Mouse (Mus musculus): ENCODE measurements around the gene Eif4g3. TPM values are rescaled to one million over a fixed set of nuclear protein-coding genes. Genes with fewer than 3 reads are reported as not detected.

The Eif4g3 gene
- polyA plus RNA-seq (2015; fragmentation: Nextera tagmentation; extraction: Ambion mirVana): 7.3 and 7.9 TPM in 2 replicates

DNA sequence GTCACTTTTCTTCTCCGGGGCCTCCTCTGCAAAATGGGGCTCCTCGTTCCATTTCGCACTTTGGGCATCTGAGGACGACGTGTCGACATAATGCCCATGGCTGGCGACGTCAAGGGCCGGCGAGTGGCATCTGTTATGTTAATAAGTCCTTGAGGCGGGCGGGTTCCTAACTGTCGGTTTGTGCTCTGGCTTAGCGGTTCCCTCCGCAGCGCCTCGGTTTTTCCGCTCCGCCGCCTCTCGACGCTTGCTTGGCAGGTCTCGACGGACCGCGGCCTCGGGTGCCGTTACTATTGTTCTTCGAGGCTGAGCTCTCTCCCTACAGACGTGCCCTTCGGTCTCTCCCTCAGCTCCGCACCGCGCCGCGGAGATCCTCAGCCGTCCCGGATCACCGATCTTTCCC, at the start of gene Eif4g3:
Eif4g3 (plus strand) TSS at position 133 of the 400 bp plus-strand sequence.
- Histone ChIP-seq H3K4me1 (replicated peaks) (peaks cover 41% of the 10 kb centered on the region), H3K27ac (peak within 1 kb of the TSS; percentile 84), H3K36me3 (peaks cover 6% of the 10 kb centered on the region), H3K4me3 (replicated peaks) (peak within 1 kb of the TSS; percentile 79), H3K9ac (peak within 1 kb of the TSS; percentile 93), H3K4me2 (peak within 1 kb of the TSS; percentile 91), H3K27me3 (peaks cover 37% of the 10 kb centered on the region), H3K9me3 (replicated peaks) (no peaks in the 10 kb centered on the region)
- peak; percentile 66 for ATAC-seq (ENCODE audit: low read depth)
- no peak for DNase-seq
- WGBS (ENCODE audit: insufficient replicate concordance): 4% methylated on average over 39 of the region's 39 CpGs

DNA sequence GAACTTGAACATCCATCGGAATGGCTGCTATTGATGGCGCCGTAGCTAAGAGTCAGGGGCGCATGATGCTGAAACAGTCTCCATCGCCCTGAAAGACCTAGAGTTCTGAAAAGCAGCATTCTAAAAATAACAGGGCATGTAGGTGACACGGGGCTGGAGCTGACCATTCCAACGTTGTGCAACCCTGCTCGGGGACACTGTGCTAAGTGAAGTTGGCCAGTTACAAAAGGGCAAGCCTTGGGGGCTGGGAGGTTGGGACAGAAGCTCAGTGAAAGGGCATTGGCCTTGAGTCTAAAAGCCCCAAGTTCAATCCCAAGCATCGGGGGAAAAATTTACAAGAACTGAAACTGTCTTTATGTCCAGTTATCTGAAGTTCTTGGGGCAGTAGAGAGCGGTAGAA, 49.3 kb upstream of the Eif4g3 start:
- peak; percentile 44; the same call in 1 of the 2 replicates for ATAC-seq (ENCODE audit: low read depth)
- no peak overlapping the region for H3K4me2 ChIP-seq
- no peaks in the 10 kb centered on the region for H3K9me3 ChIP-seq (replicated peaks)
- DNase-seq: no peak
- WGBS (ENCODE audit: insufficient replicate concordance): 74% methylated on average over 10 of the region's 10 CpGs
- peaks cover 22% of the 10 kb centered on the region for H3K4me1 ChIP-seq (replicated peaks)
- no peaks in the 10 kb centered on the region for H3K27me3 ChIP-seq
- peak overlapping the region; percentile 50 for H3K27ac ChIP-seq
- H3K4me3 ChIP-seq (replicated peaks): no peak overlapping the region
- no peak overlapping the region for H3K9ac ChIP-seq
- peaks cover 53% of the 10 kb centered on the region for H3K36me3 ChIP-seq

- no peaks in the 10 kb centered on the region for H3K9me3 ChIP-seq (replicated peaks)
- no peak overlapping the region for H3K27ac ChIP-seq
- peaks cover 22% of the 10 kb centered on the region; the same call in 1 of the 2 replicates for H3K4me1 ChIP-seq (replicated peaks)
- DNase-seq (no peak), ATAC-seq (ENCODE audit: low read depth) (no peak)
- peaks cover 53% of the 10 kb centered on the region for H3K36me3 ChIP-seq
- no peak overlapping the region for H3K4me3 ChIP-seq (replicated peaks)
- no peak overlapping the region for H3K9ac ChIP-seq
- WGBS (ENCODE audit: insufficient replicate concordance): 61% methylated on average over 4 of the region's 4 CpGs
- no peaks in the 10 kb centered on the region for H3K27me3 ChIP-seq
- no peak overlapping the region for H3K4me2 ChIP-seq
These were observed 47.4 kb upstream of the Eif4g3 start for GRCm38 (mm10) chr4:137945376-137945775.

DNA sequence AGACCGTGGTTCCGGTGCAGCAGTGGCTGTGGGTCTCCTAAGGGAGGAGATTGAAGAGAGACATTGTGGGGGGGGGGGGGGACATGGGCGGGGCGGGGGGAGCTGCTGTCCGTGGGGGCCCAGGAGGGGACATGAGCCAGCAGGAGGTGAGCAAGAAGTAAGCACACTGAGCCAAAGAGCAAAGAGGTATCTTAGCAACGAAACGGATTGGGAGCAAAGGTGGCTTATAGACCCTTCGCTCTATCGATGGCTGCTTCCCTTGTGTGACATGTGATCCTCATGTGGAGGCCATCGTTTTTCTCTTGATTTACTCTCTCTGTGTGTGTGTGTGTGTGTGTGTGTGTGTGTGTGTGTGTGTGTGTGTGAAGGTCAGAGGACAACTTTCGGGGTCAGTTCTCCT, 46.4 kb upstream of the Eif4g3 start:
- 73% methylated on average over 11 of the region's 11 CpGs for WGBS (ENCODE audit: insufficient replicate concordance)

GRCm38 (mm10) chr4:137952840-137953239, 40.0 kb upstream of the Eif4g3 start:
- Histone ChIP-seq H3K36me3 (peaks cover 57% of the 10 kb centered on the region), H3K27me3 (no peaks in the 10 kb centered on the region), H3K4me3 (replicated peaks) (no peak overlapping the region), H3K9me3 (replicated peaks) (no peaks in the 10 kb centered on the region), H3K27ac (no peak overlapping the region), H3K4me1 (replicated peaks) (peaks cover 28% of the 10 kb centered on the region), H3K9ac (no peak overlapping the region), H3K4me2 (no peak overlapping the region)
- DNase-seq: peak; percentile 56
- ATAC-seq (ENCODE audit: low read depth): no peak
- WGBS (ENCODE audit: insufficient replicate concordance): 42% methylated on average over 4 of the region's 4 CpGs

More for the DNA sequence above, 46.4 kb upstream of the Eif4g3 start:
- DNase-seq: no peak
- peaks cover 22% of the 10 kb centered on the region; the same call in 1 of the 2 replicates for H3K4me1 ChIP-seq (replicated peaks)
- H3K9ac ChIP-seq: no peak overlapping the region
- H3K27me3 ChIP-seq: no peaks in the 10 kb centered on the region
- H3K4me3 ChIP-seq (replicated peaks): no peak overlapping the region
- H3K9me3 ChIP-seq (replicated peaks): no peaks in the 10 kb centered on the region
- no peak for ATAC-seq (ENCODE audit: low read depth)
- H3K27ac ChIP-seq: no peak overlapping the region
- H3K36me3 ChIP-seq: peaks cover 52% of the 10 kb centered on the region
- H3K4me2 ChIP-seq: no peak overlapping the region

- peaks cover 61% of the 10 kb centered on the region for H3K36me3 ChIP-seq
- no peaks in the 10 kb centered on the region for H3K9me3 ChIP-seq (replicated peaks)
- DNase-seq (no peak), ATAC-seq (ENCODE audit: low read depth) (no peak)
- no peak overlapping the region for H3K9ac ChIP-seq
- H3K4me2 ChIP-seq: no peak overlapping the region
- no peaks in the 10 kb centered on the region for H3K27me3 ChIP-seq
- WGBS (ENCODE audit: insufficient replicate concordance): 56% methylated on average over 2 of the region's 2 CpGs
- peaks cover 28% of the 10 kb centered on the region for H3K4me1 ChIP-seq (replicated peaks)
- H3K27ac ChIP-seq: 0 out of 2 replicates have a peak overlapping the region, but pooled peaks have one; percentile 13
- H3K4me3 ChIP-seq (replicated peaks): no peak overlapping the region
These were observed 38.6 kb upstream of the Eif4g3 start for GRCm38 (mm10) chr4:137954184-137954583.

DNA sequence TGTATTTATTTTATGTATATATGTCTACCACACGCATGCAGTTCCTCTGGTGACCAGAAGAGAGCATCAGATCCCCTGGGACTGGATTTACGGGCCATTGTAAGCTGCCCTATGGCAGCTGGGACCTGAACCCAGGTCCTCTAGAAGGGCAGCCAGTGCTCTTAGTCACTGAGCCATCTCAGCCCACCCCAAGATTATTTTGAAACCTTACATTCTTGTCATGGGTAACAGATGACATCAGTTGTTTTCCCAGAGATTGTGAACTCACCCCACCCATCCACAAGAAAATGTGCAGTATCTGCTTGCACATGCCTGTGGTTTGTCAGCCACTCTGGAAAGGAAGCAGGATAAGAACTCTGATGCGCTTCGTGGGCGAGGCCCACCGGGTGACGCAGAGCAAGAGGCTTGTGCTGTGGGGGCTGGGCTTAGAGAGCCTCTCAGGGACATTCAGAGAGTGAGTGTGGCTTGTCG, 37.9 kb upstream of the Eif4g3 start:
- H3K4me1 ChIP-seq (replicated peaks): peaks cover 28% of the 10 kb centered on the region
- peaks cover 61% of the 10 kb centered on the region for H3K36me3 ChIP-seq
- H3K27me3 ChIP-seq: no peaks in the 10 kb centered on the region
- H3K9ac ChIP-seq: no peak overlapping the region
- ATAC-seq (ENCODE audit: low read depth) (peak; percentile 86), DNase-seq (peak; percentile 66)
- H3K4me3 ChIP-seq (replicated peaks): no peak overlapping the region
- H3K4me2 ChIP-seq: no peak overlapping the region
- peak overlapping the region; percentile 13; the same call in 1 of the 2 replicates for H3K27ac ChIP-seq
- WGBS (ENCODE audit: insufficient replicate concordance): 20% methylated on average over 8 of the region's 8 CpGs
- no peaks in the 10 kb centered on the region for H3K9me3 ChIP-seq (replicated peaks)

- no peak for ATAC-seq (ENCODE audit: low read depth)
- no peaks in the 10 kb centered on the region for H3K27me3 ChIP-seq
- WGBS (ENCODE audit: insufficient replicate concordance): 80% methylated on average over 15 of the region's 15 CpGs
- H3K4me2 ChIP-seq: no peak overlapping the region
- H3K27ac ChIP-seq: no peak overlapping the region
- no peak for DNase-seq
- H3K9me3 ChIP-seq (replicated peaks): no peaks in the 10 kb centered on the region
- H3K4me1 ChIP-seq (replicated peaks): peaks cover 33% of the 10 kb centered on the region
- no peak overlapping the region for H3K4me3 ChIP-seq (replicated peaks)
- no peak overlapping the region for H3K9ac ChIP-seq
- H3K36me3 ChIP-seq: peaks cover 54% of the 10 kb centered on the region
These were observed 36.6 kb upstream of the Eif4g3 start for GRCm38 (mm10) chr4:137956260-137956659.

DNA sequence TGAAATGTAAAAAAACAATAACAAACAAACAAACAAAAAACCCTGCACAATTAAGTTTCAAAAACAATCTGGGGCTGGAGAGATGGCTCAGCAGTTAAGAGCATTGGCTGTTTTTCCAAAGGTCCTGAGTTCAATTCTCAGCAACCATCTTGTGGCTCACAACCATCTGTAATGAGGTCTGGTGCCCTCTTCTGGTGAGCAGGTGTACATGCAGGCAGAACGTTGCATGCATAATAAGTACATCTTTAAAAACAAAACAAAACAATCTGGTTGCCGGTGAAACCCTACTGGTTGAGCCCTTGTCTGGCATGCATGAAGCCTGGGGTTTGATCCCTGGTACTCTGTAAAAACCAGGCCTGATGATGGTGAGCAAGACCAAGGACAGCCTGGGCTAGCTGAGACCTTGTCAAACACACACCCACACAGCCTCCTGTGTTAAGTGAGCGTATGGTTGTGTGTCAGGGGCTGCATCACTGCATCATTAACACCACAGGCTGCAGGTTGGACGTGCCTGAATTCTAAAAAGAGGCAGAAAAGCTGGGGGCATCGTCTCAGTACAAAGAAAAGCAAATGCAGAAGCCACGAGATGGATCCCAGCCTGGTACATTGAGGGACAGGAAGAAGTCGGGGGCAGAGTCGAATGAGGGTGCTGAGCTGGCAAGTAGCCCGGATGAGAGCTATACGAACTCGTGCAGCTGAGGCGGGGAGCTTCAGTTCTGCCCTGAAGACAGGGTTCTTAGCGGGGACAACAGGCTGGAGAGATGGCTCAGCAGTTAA, 32.7 kb upstream of the Eif4g3 start:
- Histone ChIP-seq H3K4me2 (no peak overlapping the region), H3K27ac (no peak overlapping the region), H3K27me3 (no peaks in the 10 kb centered on the region), H3K9me3 (replicated peaks) (no peaks in the 10 kb centered on the region), H3K4me3 (replicated peaks) (no peak overlapping the region), H3K9ac (no peak overlapping the region), H3K4me1 (replicated peaks) (peaks cover 19% of the 10 kb centered on the region), H3K36me3 (peaks cover 60% of the 10 kb centered on the region)
- DNase-seq: no peak
- ATAC-seq (ENCODE audit: low read depth): no peak
- WGBS (ENCODE audit: insufficient replicate concordance): 63% methylated on average over 13 of the region's 13 CpGs

DNA sequence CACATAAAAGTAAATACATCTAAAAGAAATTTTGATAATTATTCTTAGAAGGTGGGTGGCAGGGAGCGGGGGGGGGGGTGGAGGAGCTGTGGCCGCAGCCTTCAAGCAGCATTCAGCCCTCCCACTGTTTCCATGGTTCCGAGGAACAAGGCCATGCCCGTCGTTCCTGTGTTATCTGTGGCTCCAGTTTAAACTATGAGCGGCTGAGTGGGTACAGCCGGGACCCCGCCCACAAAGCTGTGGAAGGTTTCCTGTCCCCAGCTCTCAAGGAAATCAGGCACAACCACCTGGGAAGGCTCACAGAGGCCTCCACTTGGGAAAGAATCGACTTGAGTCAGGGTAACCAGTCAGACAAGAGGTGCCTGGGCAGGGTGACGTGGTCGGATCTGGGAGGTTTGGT, 32.1 kb upstream of the Eif4g3 start:
- Histone ChIP-seq H3K27me3 (no peaks in the 10 kb centered on the region), H3K9ac (no peak overlapping the region), H3K36me3 (peaks cover 59% of the 10 kb centered on the region), H3K4me3 (replicated peaks) (no peak overlapping the region), H3K9me3 (replicated peaks) (no peaks in the 10 kb centered on the region), H3K4me2 (no peak overlapping the region), H3K27ac (no peak overlapping the region), H3K4me1 (replicated peaks) (peaks cover 12% of the 10 kb centered on the region)
- ATAC-seq (ENCODE audit: low read depth) (no peak), DNase-seq (no peak)
- 37% methylated on average over 11 of the region's 11 CpGs for WGBS (ENCODE audit: insufficient replicate concordance)

GRCm38 (mm10) chr4:137962643-137963350, 30.0 kb upstream of the Eif4g3 start:
- no peak overlapping the region for H3K27ac ChIP-seq
- peaks cover 41% of the 10 kb centered on the region for H3K36me3 ChIP-seq
- DNase-seq (no peak), ATAC-seq (ENCODE audit: low read depth) (no peak)
- H3K4me2 ChIP-seq: no peak overlapping the region
- H3K27me3 ChIP-seq: no peaks in the 10 kb centered on the region
- H3K9ac ChIP-seq: no peak overlapping the region
- peaks cover 5% of the 10 kb centered on the region for H3K4me1 ChIP-seq (replicated peaks)
- WGBS (ENCODE audit: insufficient replicate concordance): 86% methylated on average over 20 of the region's 20 CpGs
- H3K4me3 ChIP-seq (replicated peaks): no peak overlapping the region
- no peaks in the 10 kb centered on the region for H3K9me3 ChIP-seq (replicated peaks)
